ENCODE assay signal across 8 mouse cellular contexts in the genomic region with DNA sequence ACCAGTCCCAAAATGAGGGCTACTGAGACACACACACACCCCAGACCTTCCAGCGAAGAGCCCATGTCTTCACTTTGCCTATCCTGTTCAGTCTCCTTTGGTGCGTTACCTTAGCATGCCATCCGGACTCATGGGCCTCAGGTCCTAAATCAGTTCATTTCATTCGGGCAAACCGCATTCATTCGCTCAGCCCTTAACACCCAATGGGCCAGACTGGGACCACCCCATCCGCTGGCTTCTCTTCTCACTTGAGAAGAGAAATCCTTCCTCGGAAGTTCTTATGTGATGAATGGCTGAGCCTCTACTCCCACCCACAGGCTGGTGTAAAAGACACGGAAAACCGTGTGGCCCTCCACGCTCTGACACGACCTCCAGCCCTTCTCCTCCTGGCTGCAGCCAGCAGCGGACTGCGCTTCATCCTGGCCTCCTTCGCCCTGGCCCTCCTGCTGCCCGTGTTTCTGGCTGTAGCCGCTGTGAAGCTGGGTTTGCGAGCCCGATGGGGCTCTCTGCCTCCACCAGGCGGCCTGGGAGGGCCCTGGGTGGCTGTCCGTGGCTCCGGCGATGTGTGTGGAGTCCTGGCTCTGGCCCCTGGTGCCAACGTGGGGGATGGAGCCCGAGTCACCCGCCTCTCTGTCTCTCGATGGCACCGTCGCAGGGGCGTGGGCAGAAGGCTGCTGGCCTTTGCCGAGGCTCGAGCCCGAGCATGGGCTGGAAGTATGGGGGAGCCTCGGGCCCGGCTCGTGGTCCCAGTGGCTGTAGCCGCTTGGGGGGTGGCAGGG. TPM values are rescaled to one million over a fixed set of nuclear protein-coding genes. Genes with fewer than 3 reads are reported as not detected.
A peak's percentile ranks its signal among the peaks of the same experiment; 100 is the strongest.
DNase-seq lines count a peak whose midpoint lies in the region; ATAC-seq and TF ChIP-seq lines count a peak whose summit lies in the region.

No protein-coding gene starts in this region.

- peak; percentile 58 for DNase-seq in ZHBTc4 (ENCODE audit: low read depth, low spot score)
- peak; percentile 59 for DNase-seq in embryonic facial prominence, embryonic 11.5 days (ENCODE audit: low spot score)
- DNase-seq in liver, postnatal 0 days = no peak
- no peak for DNase-seq in thymus, postnatal 36 days

- no peak overlapping the region for H3K4me3 ChIP-seq in C2C12 (ENCODE audit: insufficient read depth, poor library complexity, severe bottlenecking)
- H3K4me3 ChIP-seq in embryonic facial prominence, embryonic 11.5 days (ENCODE audit: low read depth, low read length) = peak overlapping the region; percentile 21
- peak overlapping the region; percentile 39 for H3K4me3 ChIP-seq in heart, embryonic 11.5 days (ENCODE audit: low read depth, low read length)
- H3K4me3 ChIP-seq in kidney, embryonic 15.5 days (replicated peaks) = peak overlapping the region; percentile 38
- H3K4me3 ChIP-seq in liver, postnatal 0 days (ENCODE audit: low read depth, low read length) = 0 out of 2 replicates have a peak overlapping the region, but pooled peaks have one; percentile 13
- peak overlapping the region; percentile 47 for H3K4me3 ChIP-seq in neural tube, embryonic 15.5 days (replicated peaks)

- peak overlapping the region; percentile 87 for H3K27ac ChIP-seq in embryonic facial prominence, embryonic 11.5 days (replicated peaks; ENCODE audit: low read depth, low read length)
- H3K27ac ChIP-seq in heart, embryonic 11.5 days (ENCODE audit: low read depth, low read length) = peak overlapping the region; percentile 22
- H3K27ac ChIP-seq in kidney, embryonic 15.5 days = peak overlapping the region; percentile 92
- H3K27ac ChIP-seq in liver, postnatal 0 days (ENCODE audit: low read depth) = no peak overlapping the region
- H3K27ac ChIP-seq in neural tube, embryonic 15.5 days (replicated peaks) = peak overlapping the region; percentile 99

- H3K4me1 ChIP-seq in embryonic facial prominence, embryonic 11.5 days (ENCODE audit: control insufficient read depth, insufficient read depth, low read length) = peaks cover 25% of the 10 kb centered on the region
- peaks cover 45% of the 10 kb centered on the region for H3K4me1 ChIP-seq in heart, embryonic 11.5 days (ENCODE audit: control insufficient read depth, insufficient read depth, low read length)
- peaks cover 75% of the 10 kb centered on the region for H3K4me1 ChIP-seq in kidney, embryonic 15.5 days
- H3K4me1 ChIP-seq in liver, postnatal 0 days (ENCODE audit: insufficient read depth) = peaks cover 15% of the 10 kb centered on the region
- peaks cover 55% of the 10 kb centered on the region for H3K4me1 ChIP-seq in neural tube, embryonic 15.5 days

- peak; percentile 28 for TF ChIP-seq CTCF in C2C12 (IDR thresholded peaks at IDR 0.05; ENCODE audit: control insufficient read depth, insufficient read depth, insufficient read length)
- TF ChIP-seq CTCF in liver, postnatal 0 days (IDR thresholded peaks at IDR 0.05; ENCODE audit: low read depth) = peak; percentile 45

- H3K79me3 ChIP-seq in C2C12 (ENCODE audit: low read depth) = no peaks in the 10 kb centered on the region

- H3K9me3 ChIP-seq in embryonic facial prominence, embryonic 11.5 days (replicated peaks; ENCODE audit: control insufficient read depth, low read length) = no peaks in the 10 kb centered on the region
- H3K9me3 ChIP-seq in heart, embryonic 11.5 days (replicated peaks; ENCODE audit: control insufficient read depth, low read length) = no peaks in the 10 kb centered on the region
- H3K9me3 ChIP-seq in kidney, embryonic 15.5 days (replicated peaks) = no peaks in the 10 kb centered on the region
- no peaks in the 10 kb centered on the region for H3K9me3 ChIP-seq in liver, postnatal 0 days (ENCODE audit: low read length)
- H3K9me3 ChIP-seq in neural tube, embryonic 15.5 days (replicated peaks) = no peaks in the 10 kb centered on the region

- no peaks in the 10 kb centered on the region for H3K27me3 ChIP-seq in C2C12 (ENCODE audit: control insufficient read depth, insufficient read depth, insufficient read length)
- no peaks in the 10 kb centered on the region for H3K27me3 ChIP-seq in embryonic facial prominence, embryonic 11.5 days (ENCODE audit: control insufficient read depth, insufficient read depth, low read length)
- no peaks in the 10 kb centered on the region for H3K27me3 ChIP-seq in heart, embryonic 11.5 days (ENCODE audit: control insufficient read depth, insufficient read depth, low read length)
- H3K27me3 ChIP-seq in kidney, embryonic 15.5 days = no peaks in the 10 kb centered on the region
- peaks cover 23% of the 10 kb centered on the region for H3K27me3 ChIP-seq in liver, postnatal 0 days (ENCODE audit: insufficient read depth, low read length)
- H3K27me3 ChIP-seq in neural tube, embryonic 15.5 days (replicated peaks) = no peaks in the 10 kb centered on the region

- H3K79me2 ChIP-seq in C2C12 (ENCODE audit: control insufficient read depth, insufficient read depth) = no peaks in the 10 kb centered on the region

- peak overlapping the region; percentile 68 for H3K9ac ChIP-seq in embryonic facial prominence, embryonic 11.5 days (replicated peaks; ENCODE audit: low read length)
- peak overlapping the region; percentile 68 for H3K9ac ChIP-seq in heart, embryonic 11.5 days (ENCODE audit: low read depth, low read length)
- H3K9ac ChIP-seq in kidney, embryonic 15.5 days = peak overlapping the region; percentile 49
- peak overlapping the region; percentile 34; the same call in 1 of the 2 replicates for H3K9ac ChIP-seq in liver, postnatal 0 days (replicated peaks)
- peak overlapping the region; percentile 64 for H3K9ac ChIP-seq in neural tube, embryonic 15.5 days (replicated peaks)

- H3ac ChIP-seq in C2C12 (ENCODE audit: control insufficient read depth, insufficient read length, low read depth) = peak overlapping the region; percentile 20

- TF ChIP-seq EP300 in liver, postnatal 0 days (IDR thresholded peaks at IDR 0.05; ENCODE audit: low read depth) = no peak

- no peak for ATAC-seq in embryonic facial prominence, embryonic 11.5 days (replicated peaks; ENCODE audit: insufficient number of reproducible peaks, low FRiP score, low TSS enrichment, low read depth)
- ATAC-seq in heart, embryonic 11.5 days (replicated peaks; ENCODE audit: insufficient number of reproducible peaks, low FRiP score, low TSS enrichment) = no peak
- ATAC-seq in kidney, embryonic 15.5 days (replicated peaks; ENCODE audit: low FRiP score) = peak; percentile 7
- ATAC-seq in liver, postnatal 0 days = peak; percentile 33; the same call in 1 of the 2 replicates
- ATAC-seq in neural tube, embryonic 15.5 days (ENCODE audit: low FRiP score) = peak; percentile 9

- peak overlapping the region; percentile 53 for H3K4me2 ChIP-seq in embryonic facial prominence, embryonic 11.5 days (ENCODE audit: low read depth, low read length)
- H3K4me2 ChIP-seq in heart, embryonic 11.5 days = peak overlapping the region; percentile 76
- peak overlapping the region; percentile 84 for H3K4me2 ChIP-seq in kidney, embryonic 15.5 days
- peak overlapping the region; percentile 6; the same call in 1 of the 2 replicates for H3K4me2 ChIP-seq in liver, postnatal 0 days (ENCODE audit: low read depth, low read length)
- H3K4me2 ChIP-seq in neural tube, embryonic 15.5 days = peak overlapping the region; percentile 95

- peaks cover 10% of the 10 kb centered on the region for H3K36me3 ChIP-seq in C2C12 (ENCODE audit: control insufficient read depth, insufficient read depth)
- peaks cover 8% of the 10 kb centered on the region for H3K36me3 ChIP-seq in embryonic facial prominence, embryonic 11.5 days (replicated peaks; ENCODE audit: control insufficient read depth, insufficient read depth, low read depth, low read length)
- H3K36me3 ChIP-seq in heart, embryonic 11.5 days (ENCODE audit: control insufficient read depth, insufficient read depth, low read length) = peaks cover 19% of the 10 kb centered on the region
- peaks cover 25% of the 10 kb centered on the region for H3K36me3 ChIP-seq in kidney, embryonic 15.5 days
- H3K36me3 ChIP-seq in liver, postnatal 0 days (replicated peaks; ENCODE audit: insufficient read depth, low read length) = peaks cover 16% of the 10 kb centered on the region
- H3K36me3 ChIP-seq in neural tube, embryonic 15.5 days = peaks cover 24% of the 10 kb centered on the region

- 4% methylated on average over 37 of the region's 37 CpGs for WGBS in embryonic facial prominence, embryonic 11.5 days
- 5% methylated on average over 37 of the region's 37 CpGs for WGBS in heart, embryonic 11.5 days (ENCODE audit: insufficient replicate concordance)
- WGBS in kidney, embryonic 15.5 days = 5% methylated on average over 37 of the region's 37 CpGs
- WGBS in liver, postnatal 0 days (ENCODE audit: insufficient replicate concordance) = 7% methylated on average over 37 of the region's 37 CpGs
- whole genome bisulfite sequencing in neural tube, embryonic 15.5 days = 3% methylated on average over 37 of the region's 37 CpGs

RNA-seq across cellular contexts. Expression of gene Ssc5d, which starts 1.8 kb away (rescaled TPM):
- 3.7 TPM for polyA plus RNA-seq in C2C12 (2012; fragmentation: generic; extraction: Trizol)
- polyA plus RNA-seq in embryonic facial prominence, embryonic 11.5 days (2014; fragmentation: Nextera tagmentation; extraction: Ambion mirVana) = 0.97 and 1.2 TPM in 2 replicates
- 0.53 and 1.1 TPM in 2 replicates for polyA plus RNA-seq in heart, embryonic 11.5 days (2014; fragmentation: Nextera tagmentation; extraction: Ambion mirVana)
- polyA plus RNA-seq in kidney, embryonic 15.5 days (2015; fragmentation: Nextera tagmentation; extraction: Ambion mirVana) = 1.9 and 2.7 TPM in 2 replicates
- 0.06 TPM in 2 replicates for polyA plus RNA-seq in liver, postnatal 0 days (2015; fragmentation: Nextera tagmentation; extraction: Ambion mirVana)
- polyA plus RNA-seq in neural tube, embryonic 15.5 days (2015; fragmentation: Nextera tagmentation; extraction: Ambion mirVana) = 1.00 and 1.8 TPM in 2 replicates

RNA-seq across cellular contexts. Expression of gene Nat14, which starts 1.9 kb away (rescaled TPM):
- polyA plus RNA-seq in C2C12 (2012; fragmentation: generic; extraction: Trizol) = 2.7 TPM
- polyA plus RNA-seq in embryonic facial prominence, embryonic 11.5 days (2014; fragmentation: Nextera tagmentation; extraction: Ambion mirVana) = 2.7 and 2.8 TPM in 2 replicates
- 4.7 and 5.0 TPM in 2 replicates for polyA plus RNA-seq in heart, embryonic 11.5 days (2014; fragmentation: Nextera tagmentation; extraction: Ambion mirVana)
- 4.2 and 5.3 TPM in 2 replicates for polyA plus RNA-seq in kidney, embryonic 15.5 days (2015; fragmentation: Nextera tagmentation; extraction: Ambion mirVana)
- polyA plus RNA-seq in liver, postnatal 0 days (2015; fragmentation: Nextera tagmentation; extraction: Ambion mirVana) = 0.09 and 0.20 TPM in 2 replicates
- polyA plus RNA-seq in neural tube, embryonic 15.5 days (2015; fragmentation: Nextera tagmentation; extraction: Ambion mirVana) = 30.8 and 36.3 TPM in 2 replicates

RNA-seq across cellular contexts. Expression of gene Zfp628, which starts 8.8 kb away (rescaled TPM):
- polyA plus RNA-seq in C2C12 (2012; fragmentation: generic; extraction: Trizol) = 9.0 TPM
- polyA plus RNA-seq in embryonic facial prominence, embryonic 11.5 days (2014; fragmentation: Nextera tagmentation; extraction: Ambion mirVana) = 2.5 and 3.6 TPM in 2 replicates
- polyA plus RNA-seq in heart, embryonic 11.5 days (2014; fragmentation: Nextera tagmentation; extraction: Ambion mirVana) = 2.6 and 2.8 TPM in 2 replicates
- polyA plus RNA-seq in kidney, embryonic 15.5 days (2015; fragmentation: Nextera tagmentation; extraction: Ambion mirVana) = 4.0 and 4.1 TPM in 2 replicates
- 0.90 and 1.0 TPM in 2 replicates for polyA plus RNA-seq in liver, postnatal 0 days (2015; fragmentation: Nextera tagmentation; extraction: Ambion mirVana)
- 3.1 and 4.0 TPM in 2 replicates for polyA plus RNA-seq in neural tube, embryonic 15.5 days (2015; fragmentation: Nextera tagmentation; extraction: Ambion mirVana)

RNA-seq across cellular contexts. Expression of gene Gm36210, which starts 17.5 kb away (rescaled TPM):
- polyA plus RNA-seq in C2C12 (2012; fragmentation: generic; extraction: Trizol) = not detected
- polyA plus RNA-seq in embryonic facial prominence, embryonic 11.5 days (2014; fragmentation: Nextera tagmentation; extraction: Ambion mirVana) = 0.27 TPM in 1 of 2 replicates, not detected in the other
- polyA plus RNA-seq in heart, embryonic 11.5 days (2014; fragmentation: Nextera tagmentation; extraction: Ambion mirVana) = 0.17 and 0.20 TPM in 2 replicates
- not detected in 2 replicates for polyA plus RNA-seq in kidney, embryonic 15.5 days (2015; fragmentation: Nextera tagmentation; extraction: Ambion mirVana)
- not detected in 2 replicates for polyA plus RNA-seq in liver, postnatal 0 days (2015; fragmentation: Nextera tagmentation; extraction: Ambion mirVana)
- polyA plus RNA-seq in neural tube, embryonic 15.5 days (2015; fragmentation: Nextera tagmentation; extraction: Ambion mirVana) = 0.23 and 0.37 TPM in 2 replicates

RNA-seq across cellular contexts. Expression of gene Sbk2, which starts 40.4 kb away (rescaled TPM):
- 0.06 TPM for polyA plus RNA-seq in C2C12 (2012; fragmentation: generic; extraction: Trizol)
- polyA plus RNA-seq in embryonic facial prominence, embryonic 11.5 days (2014; fragmentation: Nextera tagmentation; extraction: Ambion mirVana) = 0.21 TPM in 1 of 2 replicates, not detected in the other
- polyA plus RNA-seq in heart, embryonic 11.5 days (2014; fragmentation: Nextera tagmentation; extraction: Ambion mirVana) = 3.3 and 5.4 TPM in 2 replicates
- 0.19 and 0.27 TPM in 2 replicates for polyA plus RNA-seq in kidney, embryonic 15.5 days (2015; fragmentation: Nextera tagmentation; extraction: Ambion mirVana)
- polyA plus RNA-seq in liver, postnatal 0 days (2015; fragmentation: Nextera tagmentation; extraction: Ambion mirVana) = 0.09 TPM in 1 of 2 replicates, not detected in the other
- polyA plus RNA-seq in neural tube, embryonic 15.5 days (2015; fragmentation: Nextera tagmentation; extraction: Ambion mirVana) = 0.14 TPM in 1 of 2 replicates, not detected in the other

Comparison
In these comparisons a context has a peak if more than half of its experiments do, and no peak if none do; other contexts are left out.
1. DNase-seq: peak in ZHBTc4 (single experiment) and embryonic facial prominence, embryonic 11.5 days (single experiment); none in liver, postnatal 0 days (single experiment) and thymus, postnatal 36 days (0 of 2).
2. ATAC-seq: peak in kidney, embryonic 15.5 days (single experiment), liver, postnatal 0 days (single experiment) and neural tube, embryonic 15.5 days (single experiment); none in embryonic facial prominence, embryonic 11.5 days (single experiment) and heart, embryonic 11.5 days (single experiment).
3. H3K4me2 ChIP-seq: peak in every context shown above with its lines; median percentile 95 in neural tube, embryonic 15.5 days; 84 in kidney, embryonic 15.5 days; 76 in heart, embryonic 11.5 days; 53 in embryonic facial prominence, embryonic 11.5 days; 6 in liver, postnatal 0 days.
4. Peak in every context shown above with its lines, with median percentiles within 50 percentile points of each other: H3K9ac ChIP-seq.